Mouse (Mus musculus): Measurements from ENCODE around the gene 4833427G06Rik. TPM values are rescaled to one million over a fixed set of nuclear protein-coding genes. Genes with fewer than 3 reads are reported as not detected.
"Not testable (repeated sequence)": the region's sequence is repeated elsewhere in the genome, so short reads cannot be mapped to it uniquely, and the experiment has no call there.

Gene 4833427G06Rik
- total RNA-seq (2021): not detected
- long read RNA-seq, experiment 1: 0 reads
- long read RNA-seq, experiment 2: 0 reads

DNA sequence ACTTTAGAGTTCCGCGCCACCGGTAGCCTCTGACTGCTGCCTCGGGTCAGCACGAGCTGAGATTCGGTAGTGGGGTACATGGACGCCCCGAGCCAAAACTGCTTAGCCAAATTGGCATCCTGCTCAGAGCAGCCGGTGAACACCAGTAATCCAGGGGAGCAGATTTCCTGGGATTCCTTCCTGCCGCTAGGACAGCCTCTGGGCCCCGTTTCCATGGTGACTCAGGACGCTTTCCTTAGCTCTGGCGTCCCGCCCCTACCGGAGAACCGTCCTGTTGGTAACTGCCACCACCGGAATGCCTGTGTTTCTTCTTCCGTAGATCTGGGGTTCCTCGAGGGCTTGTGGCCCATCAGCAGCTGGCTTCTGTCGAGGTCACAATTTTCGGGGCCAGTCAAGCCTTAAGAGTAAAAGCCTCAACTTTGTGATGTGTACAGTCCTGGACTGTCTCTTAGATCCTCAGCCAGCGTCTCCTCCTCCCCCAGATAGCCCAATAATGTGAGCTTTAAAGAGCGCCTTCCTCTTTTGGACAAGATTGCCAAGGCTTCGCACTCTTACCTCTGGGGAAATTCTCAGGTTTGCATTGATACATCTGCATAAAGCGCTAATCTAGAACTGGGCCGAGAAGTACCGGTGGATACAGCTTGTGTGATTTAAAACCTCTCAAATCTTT is at the start of gene 4833427G06Rik:
Gene 4833427G06Rik (minus strand): TSS at position 323 of the 670 bp plus-strand sequence.
- peak; percentile 8 to 38 for DNase-seq (ENCODE audit: low spot score in 2 of 2)

DNA sequence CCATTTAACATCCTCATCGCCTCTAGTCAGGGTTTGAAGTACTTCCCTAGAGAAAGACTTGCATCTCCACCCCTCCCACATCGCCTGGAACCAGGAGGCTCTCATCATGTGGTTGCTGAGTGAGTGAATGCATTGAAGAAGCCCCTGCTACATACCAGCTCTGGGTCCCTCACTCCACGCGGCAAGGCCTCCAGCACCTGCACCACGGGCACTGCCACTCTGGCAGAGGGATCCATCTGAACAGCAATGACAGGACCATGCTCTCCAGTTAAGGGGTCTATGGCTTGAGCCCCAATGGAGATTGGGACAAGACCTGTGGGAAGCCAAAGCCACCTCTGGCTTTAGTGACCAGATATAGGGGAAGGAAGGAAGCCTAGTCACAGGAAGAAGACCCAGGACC is 45.4 kb upstream of the 4833427G06Rik start:
- no peak for DNase-seq (ENCODE audit: low spot score in 2 of 2)

DNA sequence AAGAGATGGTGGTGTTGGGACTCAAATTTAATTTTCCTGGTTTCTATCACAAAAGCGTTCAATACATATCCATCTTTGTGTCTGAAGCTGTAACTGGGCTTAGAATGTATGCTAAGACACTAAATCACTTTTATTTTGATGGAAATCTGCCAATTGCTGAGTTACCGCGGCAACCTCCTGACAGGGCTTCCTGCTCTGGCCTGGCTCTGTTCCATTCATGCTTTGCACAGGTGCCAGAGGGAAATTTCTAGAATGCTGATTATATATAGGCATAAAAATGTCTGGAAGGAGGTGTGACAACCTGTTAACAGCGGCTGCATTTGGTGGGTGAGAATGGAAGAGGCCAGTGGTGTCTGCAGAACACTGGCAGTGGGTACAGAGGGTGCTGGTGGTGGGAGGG is 44.6 kb upstream of the 4833427G06Rik start:
- DNase-seq (ENCODE audit: low spot score in 2 of 2): no peak

DNA sequence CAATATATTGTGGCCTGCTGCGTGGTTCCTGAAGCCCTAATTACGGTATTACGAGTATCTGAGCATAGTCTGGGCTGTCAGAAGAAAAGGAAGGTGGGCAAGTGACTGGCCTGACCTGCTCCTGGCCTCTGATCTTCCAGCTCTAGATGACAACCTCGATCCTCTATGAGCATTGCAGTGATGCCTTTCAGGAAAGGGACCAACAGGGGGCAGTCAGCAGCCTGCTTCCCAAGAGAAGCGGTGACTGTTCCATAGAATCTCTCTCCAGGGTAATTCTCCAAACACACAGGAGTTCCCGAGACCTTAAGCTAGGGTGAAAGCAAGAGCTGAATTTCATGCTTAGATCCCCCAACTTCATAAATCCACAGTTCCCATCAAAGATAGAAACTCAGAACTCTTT is 42.3 kb upstream of the 4833427G06Rik start:
- DNase-seq (ENCODE audit: low spot score in 2 of 2): no peak

DNA sequence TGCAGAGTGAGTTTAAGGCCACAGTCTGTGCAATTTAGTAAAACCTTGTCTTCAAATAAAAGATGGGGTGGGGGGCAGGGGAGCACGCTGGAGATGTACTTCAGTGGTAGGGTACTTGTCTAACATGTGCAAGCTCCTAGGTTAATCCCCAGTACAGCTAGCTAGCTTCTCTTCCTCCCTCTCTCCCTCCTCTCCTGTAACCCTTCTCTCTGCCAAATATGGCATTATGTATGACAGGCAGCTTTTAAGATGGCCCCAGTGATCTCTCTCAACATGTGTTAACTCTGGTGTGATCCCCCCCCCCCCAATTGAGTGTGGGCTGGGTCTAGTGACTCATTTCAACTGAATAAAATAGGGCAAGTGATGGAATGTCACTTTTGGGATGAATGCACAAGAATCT is 41.6 kb upstream of the 4833427G06Rik start:
- DNase-seq (ENCODE audit: low spot score in 2 of 2): no peak

DNA sequence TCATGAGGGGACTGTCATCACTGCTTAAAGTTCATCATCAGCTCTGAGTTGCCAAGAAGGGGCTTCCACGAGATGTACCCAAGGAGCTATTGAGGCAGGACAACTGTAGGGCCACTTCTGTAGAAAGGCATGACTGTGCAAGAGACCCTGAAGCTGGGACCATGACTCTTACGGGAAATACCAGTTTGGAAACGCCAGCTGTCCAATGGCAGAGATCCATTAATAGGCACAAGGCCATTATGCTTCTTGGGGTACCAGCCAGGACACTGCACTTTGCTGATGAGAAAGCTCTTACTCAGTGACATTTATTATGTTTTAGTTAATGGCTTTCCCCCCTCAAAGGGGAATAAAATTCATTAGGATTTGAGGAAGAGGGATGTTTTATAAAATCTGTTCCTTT is 38.8 kb upstream of the 4833427G06Rik start:
- no peak for DNase-seq (ENCODE audit: low spot score in 2 of 2)

DNA sequence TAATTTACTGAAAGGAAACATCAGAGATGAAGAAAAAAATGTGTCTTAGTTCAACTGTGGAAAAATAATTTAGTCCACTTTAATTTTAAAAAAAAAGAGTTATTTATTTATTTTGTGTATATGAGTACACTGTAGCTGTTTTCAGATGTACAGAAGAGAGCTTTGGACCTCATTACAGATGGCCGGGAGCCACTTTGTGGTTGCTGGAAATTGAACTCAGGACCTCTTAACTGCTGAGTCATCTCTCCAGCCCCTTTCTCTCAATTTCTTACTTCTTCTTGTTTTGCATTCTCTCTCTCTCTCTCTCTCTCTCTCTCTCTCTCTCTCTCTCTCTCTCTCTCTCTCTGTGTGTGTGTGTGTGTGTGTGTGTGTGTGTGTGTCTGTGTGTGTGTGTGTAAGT is 37.5 kb upstream of the 4833427G06Rik start:
- not testable (repeated sequence) for DNase-seq (ENCODE audit: low spot score in 2 of 2)

DNA sequence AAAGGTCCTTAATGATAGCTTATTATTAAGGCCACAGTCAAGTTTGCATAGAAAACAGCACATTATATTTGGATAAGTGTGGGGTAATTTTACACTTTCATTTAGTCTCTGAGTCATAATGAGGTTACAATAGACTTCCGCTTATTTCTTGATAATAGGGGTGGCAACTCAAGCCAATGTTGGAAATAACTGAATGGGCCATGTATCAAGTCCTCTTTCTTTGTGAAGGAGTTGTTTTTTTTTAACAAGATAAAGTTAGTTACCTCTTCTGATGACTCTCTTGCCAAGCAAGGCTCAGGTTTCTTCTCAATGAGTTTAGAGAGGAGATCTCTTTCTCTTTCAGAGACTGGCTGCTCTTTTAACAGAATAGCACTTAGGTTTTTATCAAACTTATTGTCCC is 36.4 kb upstream of the 4833427G06Rik start:
- DNase-seq (ENCODE audit: low spot score in 2 of 2): no peak

DNA sequence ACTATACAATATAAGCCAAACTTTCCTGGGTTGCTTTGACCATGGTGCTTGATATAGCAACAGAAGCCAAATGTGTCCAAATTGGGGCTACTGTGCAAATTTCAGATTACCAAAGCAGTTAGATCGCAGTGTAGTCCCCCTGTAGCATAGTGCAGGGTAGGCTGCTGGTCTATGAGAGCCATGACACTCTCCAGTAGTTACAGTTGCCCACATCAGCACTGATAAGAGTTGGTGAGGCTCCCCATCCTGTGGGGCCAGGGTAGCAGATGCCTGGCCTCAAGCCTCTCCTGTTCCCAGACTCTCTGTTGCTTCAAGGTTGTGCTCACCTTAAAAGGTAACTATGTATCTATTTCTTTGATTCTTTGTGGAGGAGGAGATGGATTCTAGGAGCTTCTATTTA is 36.0 kb upstream of the 4833427G06Rik start:
- DNase-seq (ENCODE audit: low spot score in 2 of 2): no peak

DNA sequence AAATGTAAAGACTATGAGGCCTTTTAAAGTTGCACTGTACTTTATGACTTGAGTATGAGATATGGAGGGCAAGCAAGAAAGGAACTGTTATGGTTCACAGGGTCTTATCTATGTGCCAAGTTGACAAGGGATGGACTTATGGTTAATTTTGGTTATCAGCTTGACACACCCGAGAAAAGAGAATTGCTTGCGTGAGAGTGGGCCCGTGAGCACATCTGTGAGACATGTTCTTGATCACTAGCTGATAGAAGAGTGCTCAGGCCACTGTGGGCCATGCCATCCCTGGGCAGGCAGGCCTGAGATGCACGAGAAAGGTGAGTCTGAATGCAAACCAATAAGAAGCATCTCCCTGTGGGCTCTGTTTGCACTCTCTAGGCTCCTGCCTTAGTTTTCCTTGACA is 35.6 kb upstream of the 4833427G06Rik start:
- no peak for DNase-seq (ENCODE audit: low spot score in 2 of 2)

DNA sequence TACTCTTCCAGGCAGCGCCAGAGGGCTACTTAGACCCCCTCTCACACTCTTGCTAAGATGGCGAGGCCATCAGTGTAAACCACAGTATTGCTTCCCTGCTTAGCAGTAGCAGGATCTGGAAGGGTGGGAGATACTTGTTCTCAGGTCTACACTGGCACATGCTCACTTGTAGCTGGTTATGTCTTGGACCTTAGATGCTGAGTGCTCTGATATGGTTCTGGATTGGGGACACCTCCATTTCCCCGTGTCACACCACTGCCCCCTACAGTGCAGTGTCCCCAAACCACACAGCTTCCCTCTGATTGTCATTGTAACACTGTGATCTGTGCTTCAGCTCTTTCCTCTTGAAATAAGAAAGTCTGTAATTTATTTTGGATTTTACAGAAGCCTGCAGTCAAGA is 35.1 kb upstream of the 4833427G06Rik start:
- DNase-seq (ENCODE audit: low spot score in 2 of 2): peak; percentile 40

DNA sequence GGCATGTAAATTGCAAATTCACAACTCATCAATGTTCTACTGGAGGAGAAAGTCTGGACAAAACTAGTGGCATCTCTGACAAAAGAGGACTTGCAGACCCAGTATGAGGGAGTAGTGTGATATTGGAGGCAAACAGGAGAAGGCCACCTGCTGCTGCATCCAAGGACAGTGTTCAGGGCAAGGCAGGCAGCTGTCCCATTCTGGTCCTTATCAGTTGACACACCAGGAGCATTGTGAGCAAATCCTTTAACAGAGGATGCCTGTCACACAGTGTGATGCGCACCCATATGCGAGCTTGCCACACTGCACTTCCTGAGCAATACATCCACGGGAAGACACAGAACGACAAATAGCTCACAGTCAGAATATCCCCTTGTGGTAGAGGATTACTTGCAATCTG is 12.9 kb upstream of the 4833427G06Rik start:
- DNase-seq (ENCODE audit: low spot score in 2 of 2): no peak

DNA sequence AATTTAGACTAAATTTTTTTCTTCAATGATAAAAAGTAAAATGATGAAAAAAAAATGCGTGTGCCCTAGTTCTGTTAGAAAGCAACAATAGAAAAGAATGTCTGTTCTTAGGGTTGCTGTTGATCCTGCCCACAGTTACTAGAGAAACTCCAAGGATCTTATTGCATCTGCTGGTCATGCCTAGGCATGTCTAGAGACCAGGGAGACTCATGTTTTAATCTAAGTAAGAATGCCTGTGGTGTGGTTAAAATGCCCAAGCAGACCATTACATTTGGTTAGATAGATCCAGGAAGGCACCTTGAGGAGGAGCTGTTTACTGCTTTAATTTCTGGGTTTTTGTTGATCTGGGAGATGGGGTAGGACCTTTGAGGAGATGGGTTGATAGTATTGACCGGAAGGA is 3.9 kb upstream of the 4833427G06Rik start:
- no peak for DNase-seq (ENCODE audit: low spot score in 2 of 2)

DNA sequence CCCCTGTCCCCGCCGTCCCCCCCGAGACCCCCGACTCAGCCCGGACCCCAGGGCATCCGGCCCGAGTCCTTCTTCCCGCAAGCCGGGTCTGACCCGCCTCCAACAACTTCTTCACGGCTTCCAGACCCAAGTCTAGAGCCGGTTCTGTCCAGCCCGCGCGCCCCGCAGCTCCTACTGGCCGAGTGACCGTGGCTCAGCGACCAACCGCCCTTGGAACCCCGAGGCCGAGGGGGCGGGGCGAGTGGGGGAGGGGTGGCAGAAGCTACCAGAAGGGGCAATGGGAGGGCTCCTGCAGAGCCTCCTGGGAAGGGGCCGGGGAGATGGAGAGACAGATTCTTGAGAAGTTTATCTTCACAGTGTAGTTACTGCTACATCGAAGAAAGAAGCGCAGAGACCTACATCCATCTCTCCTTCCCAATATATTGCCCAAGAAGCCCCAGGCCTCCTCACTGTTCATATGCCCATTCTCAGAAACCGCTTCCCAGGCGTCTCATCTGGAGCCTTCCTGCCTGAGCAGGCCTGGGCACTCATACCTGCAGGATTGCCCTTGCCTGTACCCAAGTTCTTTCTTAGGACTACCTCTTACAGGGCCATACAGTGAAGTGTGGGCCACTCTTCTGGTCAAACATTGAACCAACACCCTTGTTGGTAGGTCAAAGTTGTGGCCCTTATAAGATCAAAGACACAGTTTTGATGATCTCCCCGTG is 2.1 kb upstream of the 4833427G06Rik start:
- DNase-seq (ENCODE audit: low spot score in 2 of 2): peak in 1 of 2 experiments; percentile 8

DNA sequence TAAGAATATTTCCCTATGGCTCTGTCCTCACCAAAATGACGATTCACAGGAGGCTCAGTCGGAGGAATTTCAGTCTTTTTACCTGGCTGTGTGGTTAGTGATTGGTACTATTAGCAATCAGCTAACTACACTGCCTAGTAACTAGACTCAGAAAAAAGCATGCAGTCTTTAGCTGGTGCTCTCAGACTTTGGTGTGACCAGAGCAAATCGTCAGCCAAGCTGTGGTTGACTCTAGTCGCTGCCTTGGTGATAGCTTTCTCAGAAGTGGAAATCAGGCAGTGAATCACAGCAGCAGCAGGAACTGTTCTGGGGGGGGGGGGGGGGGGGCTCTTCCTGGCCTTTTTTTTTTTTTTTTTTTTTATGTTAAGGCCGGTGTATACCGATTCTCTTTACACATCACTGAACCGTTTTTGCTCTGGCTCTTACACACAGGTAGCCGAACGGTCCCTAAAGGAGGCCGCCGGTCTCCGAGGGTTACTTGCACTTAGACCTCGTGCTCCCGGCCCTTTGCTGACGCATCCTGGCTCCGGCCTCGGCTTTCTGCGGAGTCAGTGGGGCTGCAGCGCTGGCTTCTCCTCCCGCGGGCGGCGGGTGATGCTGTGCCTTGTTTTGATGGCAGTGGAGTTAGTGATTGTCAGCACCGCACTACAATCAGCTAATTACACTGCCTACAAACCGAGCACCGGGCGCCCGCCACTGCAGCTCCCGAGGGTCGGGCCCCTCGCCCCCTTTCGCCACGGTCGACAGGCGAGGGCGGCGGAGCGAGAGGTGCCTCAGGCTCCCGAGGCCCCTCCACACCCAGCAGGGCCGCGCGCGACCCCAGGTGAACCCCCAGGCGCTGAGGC is 1.3 kb upstream of the 4833427G06Rik start:
- DNase-seq (ENCODE audit: low spot score in 2 of 2): peak; percentile 33 to 34

DNA sequence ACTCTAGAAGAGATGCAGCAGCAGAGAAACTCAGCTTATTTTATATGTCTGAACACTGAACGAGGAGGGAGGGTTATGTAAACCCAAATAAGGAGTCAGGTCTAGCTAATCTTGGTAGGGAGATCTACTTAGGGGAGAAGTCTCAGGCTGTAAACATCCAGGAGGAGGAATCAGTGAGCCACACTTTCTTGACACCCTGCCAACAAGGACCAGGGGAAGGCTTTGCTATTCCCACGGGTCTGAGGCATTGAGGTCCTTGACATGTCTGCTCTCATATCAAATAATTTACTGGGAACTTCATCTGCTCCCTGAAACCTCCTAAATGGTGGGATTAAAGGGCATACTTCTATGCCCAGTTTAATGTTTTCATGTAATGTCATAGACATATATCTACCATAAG is 5.6 kb downstream of the 4833427G06Rik start:
- DNase-seq (ENCODE audit: low spot score in 2 of 2): no peak

DNA sequence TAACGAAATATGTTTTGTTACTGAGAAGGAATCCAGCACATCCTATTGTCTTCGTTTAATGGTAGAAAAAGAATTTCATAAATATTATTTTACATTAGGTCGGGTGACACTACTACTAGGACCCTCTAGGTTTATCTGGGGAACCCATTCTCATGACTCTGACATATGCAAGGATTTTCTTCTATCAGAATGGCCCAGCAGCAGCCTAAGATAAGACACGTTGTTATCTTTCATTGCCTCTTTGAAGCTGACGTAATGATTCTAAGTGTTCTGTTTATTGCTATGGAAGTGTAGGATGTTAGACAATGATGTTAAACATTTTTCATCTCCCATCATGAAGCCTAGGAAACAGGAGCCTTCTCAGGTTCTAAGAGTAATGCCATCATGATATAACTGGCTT is 8.2 kb downstream of the 4833427G06Rik start:
- DNase-seq (ENCODE audit: low spot score in 2 of 2): no peak

DNA sequence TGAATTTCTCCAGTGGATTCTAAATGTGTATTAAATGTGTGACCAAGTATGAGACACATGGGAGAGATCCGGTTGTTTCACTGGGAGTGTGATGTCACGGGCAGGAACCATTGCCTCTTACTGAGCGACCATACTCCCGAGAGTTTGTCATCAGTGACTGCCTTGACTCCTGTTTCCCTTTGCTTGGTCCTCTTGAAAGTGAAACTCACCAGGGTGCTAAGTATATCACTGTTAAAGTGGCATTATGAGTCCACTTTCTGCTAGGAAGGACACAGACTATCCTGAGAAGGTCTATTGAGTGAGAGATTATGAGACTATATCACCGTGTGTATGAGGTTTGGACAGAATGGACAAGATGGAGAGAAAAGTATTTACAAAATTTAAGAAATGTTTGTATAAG is 20.3 kb downstream of the 4833427G06Rik start:
- DNase-seq (ENCODE audit: low spot score in 2 of 2): no peak

DNA sequence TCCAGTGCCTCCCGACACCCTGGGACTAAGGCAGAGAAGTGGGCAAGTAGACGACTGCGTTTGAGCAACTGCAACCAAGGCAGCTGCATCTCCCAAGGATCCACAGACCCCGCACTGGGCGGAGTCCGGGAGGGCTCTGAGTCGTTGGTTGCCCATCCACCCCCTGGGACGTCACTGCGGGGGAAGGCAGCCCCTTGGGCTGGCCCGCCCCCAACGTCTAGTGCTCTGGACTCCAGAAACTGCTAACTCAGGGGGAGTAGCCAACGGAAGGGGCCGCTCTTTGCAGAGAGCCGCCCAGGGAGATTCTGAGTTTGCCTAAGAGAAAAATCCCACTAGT is 24.9 kb downstream of the 4833427G06Rik start, which contains the start of gene Layn:
Gene Layn (minus strand): TSS at position 116 of the 337 bp plus-strand sequence.
- DNase-seq (ENCODE audit: low spot score in 2 of 2): peak; percentile 40 to 45

DNA sequence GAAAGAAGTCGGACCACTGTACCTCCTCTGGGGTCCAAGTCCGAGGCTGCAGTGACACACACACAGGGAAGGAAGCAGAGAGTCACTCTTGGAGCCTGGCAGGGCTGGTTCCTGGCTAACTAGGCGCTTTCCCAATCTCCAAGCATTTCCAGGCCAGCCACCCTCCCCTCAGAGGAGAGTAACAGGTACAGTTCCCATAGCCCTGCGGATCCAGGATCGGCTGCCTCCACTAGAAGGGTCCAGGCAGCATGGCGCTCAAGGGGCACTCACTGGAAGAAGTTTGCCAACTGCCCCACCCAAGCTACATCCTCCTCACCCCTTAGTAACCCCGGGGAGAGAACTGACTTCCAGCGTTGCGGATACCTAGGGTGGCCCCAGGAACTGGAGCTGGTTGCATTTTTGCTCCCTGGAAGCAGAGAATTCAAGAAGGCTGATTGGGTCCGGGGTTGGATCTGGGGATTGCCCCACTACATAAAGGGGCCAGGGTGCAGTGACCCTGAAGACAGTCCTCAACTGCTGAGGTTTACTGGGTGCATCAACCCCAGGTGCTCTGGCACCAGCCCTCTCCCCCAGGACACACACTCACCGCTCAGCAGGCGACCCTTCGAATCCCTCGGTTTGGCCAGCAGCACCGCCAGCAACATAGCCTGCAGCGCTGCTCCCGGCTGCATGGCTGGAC is 25.4 kb downstream of the 4833427G06Rik start:
- DNase-seq (ENCODE audit: low spot score in 2 of 2): no peak

DNA sequence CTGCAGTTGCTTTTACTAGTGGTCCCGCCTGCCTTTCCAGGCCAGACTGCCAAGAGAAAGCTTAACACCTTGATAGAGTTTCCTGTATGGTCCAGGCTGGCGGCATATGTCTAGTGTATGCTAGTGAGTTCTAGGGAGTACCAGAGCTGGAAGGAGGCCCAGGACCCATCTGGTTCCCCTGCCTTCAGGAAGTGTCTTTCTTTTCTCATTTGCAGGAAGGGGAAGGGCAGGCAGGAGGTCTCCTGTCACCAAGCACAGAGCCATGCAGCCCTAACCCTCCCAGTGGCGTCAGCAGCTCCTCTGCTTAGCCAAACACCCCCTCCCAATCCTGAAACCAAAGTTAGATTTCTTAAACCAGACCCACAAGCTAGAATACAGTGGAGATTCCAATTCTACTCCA is 26.1 kb downstream of the 4833427G06Rik start:
- no peak for DNase-seq (ENCODE audit: low spot score in 2 of 2)
